Mouse (Mus musculus) cerebellum, adult 8-10 months (tissue): ENCODE measurements around the gene Itpkb.

ENCODE experiments used
- DNase-seq: peaks from one replicate; pipeline ENCODE4 v3.0.0; 2022

Gene Itpkb

DNA sequence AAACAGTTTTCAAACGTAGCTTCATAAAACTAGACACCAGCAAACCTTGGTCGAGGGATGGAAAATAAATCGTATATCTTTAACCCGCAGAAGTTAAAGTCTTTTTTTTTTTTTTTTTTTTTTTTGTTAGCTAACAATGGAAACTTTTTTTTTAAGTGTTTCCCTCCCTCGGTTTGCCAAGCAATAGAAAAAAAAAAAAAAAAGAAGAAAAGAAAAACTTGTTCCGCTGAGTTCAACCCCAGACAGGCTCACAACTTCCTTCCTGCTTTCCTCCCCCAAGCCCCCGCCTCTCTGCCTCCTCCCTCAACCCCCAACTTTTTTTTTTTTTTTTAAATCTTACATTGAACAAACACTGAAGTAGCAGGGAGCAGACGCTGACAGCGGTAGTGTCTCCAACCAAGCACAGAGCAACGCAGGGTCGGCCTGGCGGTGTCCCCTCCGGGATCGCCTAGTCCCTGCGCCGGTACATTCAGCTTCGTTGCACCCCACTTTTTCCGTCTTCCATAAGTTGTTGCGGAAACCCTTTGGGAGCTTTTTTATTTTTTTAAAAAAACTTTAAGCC, at the start of gene Itpkb:
Itpkb (plus strand) TSS at position 341 of the 562 bp plus-strand sequence.
- DNase-seq: no peak

DNA sequence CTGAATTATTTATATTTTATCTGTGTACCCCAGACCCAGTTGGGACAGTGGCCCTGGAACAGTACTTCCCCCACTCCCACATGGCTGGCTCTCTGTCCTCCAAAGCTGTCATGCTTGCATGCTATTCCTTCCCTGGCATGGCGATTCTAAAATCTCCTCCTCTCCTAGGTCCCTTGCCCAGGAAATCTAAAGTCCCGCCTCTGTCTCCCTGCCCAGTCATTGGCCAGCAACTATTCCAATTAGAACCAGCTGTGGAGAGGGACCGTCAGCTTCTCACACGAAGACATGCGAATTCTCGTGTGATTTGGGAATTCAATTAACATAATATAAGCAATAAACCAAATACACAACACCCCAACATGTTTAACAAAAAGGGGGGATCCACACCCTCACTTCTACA, 47.7 kb upstream of the Itpkb start:
- no peak for DNase-seq

DNA sequence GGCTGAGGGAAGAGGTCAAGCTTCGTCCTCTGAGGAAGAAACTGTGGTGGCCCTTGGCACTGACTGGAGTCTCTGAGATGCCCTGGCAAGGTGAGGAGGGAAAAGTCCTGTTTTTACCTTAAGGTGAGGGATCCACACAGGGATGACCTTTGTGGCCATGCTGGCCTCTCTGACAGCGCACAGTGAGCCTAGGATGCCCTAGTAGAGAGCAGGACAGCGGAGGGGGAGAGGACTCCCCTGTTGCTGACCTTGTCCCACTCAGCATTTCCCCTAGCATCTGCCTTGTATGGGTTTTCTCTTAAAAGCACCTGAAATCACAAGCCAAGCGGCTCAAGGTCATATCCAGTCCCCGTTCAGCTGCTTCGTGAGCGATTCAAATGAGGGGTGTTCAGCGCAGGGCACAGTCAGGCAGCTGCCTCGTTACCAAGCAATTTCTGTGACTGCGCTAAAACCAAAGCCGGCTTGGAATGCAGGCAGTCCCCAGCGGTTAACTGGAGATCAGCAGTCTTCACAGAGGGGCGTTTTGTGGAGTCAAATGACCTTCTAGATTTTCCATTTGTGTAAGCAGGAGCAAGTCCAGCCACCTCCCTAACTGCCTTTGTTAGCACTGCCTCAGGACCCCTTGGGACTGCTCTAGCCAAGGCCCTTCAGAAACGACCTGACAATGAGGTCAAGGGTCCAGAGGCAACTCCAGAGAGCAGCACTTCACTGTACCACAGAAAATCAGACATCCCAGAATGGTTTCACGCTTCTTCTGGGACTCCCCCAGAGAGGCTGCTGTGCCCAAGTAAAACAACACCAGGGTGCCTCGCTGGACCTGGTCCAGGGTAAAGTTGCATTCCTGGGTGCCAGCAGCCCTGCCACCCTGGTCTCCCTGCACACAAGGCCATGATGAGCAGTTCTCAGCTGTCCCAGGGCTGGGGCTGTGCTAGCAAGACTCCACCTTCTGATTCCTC, 46.2 kb upstream of the Itpkb start:
- no peak for DNase-seq

DNA sequence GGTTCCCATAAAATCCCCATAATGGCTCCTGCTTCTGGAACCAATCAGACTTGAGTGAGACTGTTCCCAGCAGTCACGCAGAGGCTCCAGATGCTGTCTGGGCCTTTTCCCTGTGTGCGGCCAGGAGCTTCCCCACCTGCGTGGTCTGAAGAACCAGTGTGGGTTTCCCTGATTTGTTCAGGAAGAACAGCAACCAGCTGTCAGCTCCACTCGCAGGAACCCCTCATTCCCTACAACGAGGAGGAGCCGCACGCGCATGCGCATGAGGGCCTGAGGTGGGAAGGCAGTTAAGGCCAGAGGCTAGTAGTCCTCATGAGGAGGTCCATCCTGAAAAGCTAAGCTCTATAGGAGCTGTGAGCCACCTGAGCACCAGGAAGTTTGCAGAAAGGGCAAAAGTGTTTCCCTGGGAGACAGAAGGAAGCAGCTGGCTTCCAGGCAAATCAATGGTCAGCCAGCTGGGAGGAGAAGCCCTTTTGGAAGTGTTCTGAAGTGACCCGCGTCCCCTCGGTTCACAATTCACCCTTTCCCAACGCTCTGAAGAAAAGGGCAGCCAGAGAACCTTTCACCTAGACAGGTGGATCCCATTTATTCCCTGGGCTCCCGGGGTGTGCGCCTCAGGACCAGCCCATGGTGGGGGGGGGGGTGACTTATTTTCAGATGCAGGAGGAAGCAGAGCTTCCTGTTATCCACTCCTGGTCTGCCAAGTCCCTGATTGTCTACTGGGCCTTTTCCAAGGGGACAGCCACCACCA, 44.0 kb upstream of the Itpkb start:
- no peak for DNase-seq

DNA sequence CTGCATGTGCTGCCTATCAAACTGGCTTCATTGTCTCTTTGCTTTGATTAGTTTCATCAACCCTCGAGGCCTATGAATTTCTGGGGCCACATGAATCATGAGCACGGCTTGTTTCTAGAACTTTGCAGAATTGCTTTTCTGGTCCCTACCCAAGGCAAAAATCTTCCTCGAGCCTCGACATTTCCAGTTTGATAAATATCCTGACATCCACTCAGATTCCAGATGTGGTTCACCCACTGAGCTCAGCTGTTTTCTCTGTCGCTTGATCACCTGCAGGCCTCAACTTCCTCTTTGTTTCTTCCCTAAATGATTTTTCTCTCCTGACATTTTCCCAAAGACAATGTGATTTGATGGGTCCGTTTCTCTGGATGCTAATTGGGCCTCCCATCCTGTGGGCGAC, 42.1 kb upstream of the Itpkb start:
- no peak for DNase-seq

DNA sequence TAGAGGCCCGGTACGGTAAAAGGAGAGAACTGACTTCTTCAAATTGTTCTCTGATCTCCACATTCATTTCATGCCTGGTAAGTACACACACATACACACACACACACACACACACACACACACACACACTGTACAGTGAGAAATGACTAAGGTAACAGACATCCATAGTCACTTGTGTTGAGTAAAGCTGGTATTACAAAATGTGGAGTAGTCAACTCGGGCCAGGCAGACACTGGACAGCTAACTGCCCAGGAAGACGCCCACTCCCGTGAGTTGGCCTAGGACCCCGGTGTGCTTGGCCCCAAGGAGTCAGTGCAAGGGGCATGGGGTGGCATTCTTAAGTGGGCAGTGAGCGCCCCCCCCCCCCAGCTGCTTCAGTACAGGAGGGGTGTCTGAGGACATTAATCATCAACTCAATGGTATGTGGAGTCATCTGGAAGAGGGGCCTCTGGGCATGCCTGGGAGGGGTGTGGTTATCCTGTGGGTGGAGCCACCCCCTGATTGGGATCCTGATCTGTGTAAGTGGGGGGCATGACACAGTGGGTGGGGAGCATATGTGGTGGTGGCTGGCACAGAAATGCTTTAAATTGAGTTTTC, 41.3 kb upstream of the Itpkb start:
- DNase-seq: no peak

DNA sequence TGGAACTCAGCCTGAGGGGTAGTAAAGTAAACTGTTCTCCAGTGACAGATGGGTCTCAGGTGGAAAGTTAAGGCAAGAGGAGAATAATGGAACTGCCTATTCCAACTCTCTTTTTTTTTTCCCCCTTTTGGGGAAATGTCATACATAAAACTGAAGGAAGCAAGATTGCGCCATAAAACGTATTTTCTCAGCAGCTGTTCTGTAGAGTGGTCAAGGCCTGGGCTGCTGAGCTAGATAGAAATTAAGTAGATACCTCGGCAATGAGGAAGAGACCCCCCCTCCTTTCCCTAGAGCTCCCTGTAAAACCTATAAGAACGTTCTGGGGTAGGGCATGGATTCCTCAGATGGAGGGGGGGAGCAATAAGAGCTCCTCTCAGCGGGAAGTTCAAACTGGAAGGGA, 40.5 kb upstream of the Itpkb start:
- no peak for DNase-seq

DNA sequence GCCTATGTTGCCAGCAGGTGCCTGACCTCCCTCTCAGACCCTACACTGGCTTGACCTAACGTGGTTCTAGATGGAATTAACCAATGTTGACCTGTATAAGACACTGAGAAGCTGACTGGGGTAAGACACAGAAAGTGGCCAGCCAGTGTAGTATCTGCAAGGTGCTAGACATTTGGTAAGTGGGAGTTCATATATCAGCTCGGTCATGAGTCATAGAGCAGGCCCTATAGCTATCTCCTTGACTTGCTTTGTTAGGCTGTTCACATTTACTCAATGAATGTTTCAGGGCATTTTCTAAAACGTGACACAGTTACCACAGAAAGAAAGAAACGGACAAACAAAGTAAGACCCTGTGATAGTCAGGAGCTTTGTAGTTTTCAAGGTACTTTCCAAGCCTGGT, 39.9 kb upstream of the Itpkb start:
- no peak for DNase-seq

DNA sequence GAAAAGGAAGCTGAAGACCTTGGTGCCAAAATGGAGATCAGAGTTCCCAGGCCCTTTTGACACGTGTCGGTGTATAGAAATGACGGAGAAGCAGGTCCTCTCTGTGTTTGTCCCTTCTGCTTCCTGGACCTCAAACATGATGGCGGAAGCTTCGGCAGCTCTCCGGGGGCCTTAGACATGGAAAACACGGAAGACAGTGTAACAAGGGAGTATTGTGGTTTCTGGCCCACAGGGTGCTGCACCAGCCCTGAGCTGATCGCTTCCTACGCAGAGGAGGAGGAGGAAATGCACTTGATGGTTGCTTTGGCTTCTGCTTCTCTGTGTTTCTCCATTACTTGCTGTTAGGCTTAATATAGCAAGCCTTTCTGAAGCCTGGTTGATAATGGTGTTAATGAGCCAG, 34.2 kb upstream of the Itpkb start:
- no peak for DNase-seq

DNA sequence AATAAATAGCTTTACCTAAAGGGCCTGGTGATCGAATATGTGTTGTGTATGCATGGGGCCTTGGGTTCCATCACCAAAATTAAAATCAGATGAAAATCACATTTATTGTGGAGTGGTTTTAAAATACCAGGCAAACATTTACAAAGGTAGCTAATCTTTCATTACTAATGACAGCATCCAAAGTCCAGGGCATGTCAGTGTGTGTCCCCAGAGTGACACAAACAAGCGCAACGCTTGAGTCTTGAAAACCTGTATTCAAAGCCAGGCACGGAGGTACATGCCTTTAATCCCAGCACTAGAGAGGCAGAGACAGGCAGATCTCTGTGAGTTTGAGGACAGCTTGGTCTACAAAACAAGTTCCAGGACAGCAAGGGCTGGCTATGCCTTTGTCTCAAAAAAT, 30.6 kb upstream of the Itpkb start:
- no peak for DNase-seq

DNA sequence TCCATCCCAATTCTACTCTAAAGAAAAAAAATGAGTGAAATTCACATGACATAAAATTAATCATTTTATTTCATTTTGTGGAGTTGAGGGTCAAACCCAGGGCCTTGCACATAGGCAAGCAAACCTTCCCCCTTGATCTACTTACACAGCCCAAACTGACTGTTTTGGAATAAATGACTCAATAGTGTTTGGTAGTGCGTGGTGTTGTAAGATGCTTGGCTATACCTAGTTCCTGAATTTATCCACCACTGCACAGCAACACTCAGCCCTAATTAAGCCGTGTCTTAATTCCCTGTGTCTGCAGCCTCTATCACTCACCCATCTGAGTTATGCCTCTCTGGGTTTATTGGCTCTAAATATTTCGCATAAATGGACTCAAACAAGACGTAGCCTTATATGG, 30.0 kb upstream of the Itpkb start:
- no peak for DNase-seq

DNA sequence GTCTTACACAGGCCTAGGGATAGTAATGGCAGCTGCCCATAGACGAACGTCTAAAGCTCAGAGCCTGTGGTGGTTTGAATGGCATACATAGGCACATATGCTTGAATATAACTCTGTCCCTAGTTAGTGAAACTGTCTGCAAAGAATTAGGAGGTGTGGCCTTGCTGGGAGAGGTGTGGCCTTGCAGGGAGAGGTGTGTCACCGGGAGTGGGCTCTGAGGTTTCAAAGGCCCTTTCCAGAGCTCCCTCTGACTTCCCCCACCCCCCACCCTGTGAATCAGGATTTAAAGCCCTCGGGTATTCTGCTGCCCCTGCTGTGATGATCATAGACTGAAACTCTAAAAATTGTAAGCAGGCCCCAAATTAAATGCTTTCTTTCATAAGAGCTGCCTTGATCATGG, 29.3 kb upstream of the Itpkb start:
- DNase-seq: no peak

DNA sequence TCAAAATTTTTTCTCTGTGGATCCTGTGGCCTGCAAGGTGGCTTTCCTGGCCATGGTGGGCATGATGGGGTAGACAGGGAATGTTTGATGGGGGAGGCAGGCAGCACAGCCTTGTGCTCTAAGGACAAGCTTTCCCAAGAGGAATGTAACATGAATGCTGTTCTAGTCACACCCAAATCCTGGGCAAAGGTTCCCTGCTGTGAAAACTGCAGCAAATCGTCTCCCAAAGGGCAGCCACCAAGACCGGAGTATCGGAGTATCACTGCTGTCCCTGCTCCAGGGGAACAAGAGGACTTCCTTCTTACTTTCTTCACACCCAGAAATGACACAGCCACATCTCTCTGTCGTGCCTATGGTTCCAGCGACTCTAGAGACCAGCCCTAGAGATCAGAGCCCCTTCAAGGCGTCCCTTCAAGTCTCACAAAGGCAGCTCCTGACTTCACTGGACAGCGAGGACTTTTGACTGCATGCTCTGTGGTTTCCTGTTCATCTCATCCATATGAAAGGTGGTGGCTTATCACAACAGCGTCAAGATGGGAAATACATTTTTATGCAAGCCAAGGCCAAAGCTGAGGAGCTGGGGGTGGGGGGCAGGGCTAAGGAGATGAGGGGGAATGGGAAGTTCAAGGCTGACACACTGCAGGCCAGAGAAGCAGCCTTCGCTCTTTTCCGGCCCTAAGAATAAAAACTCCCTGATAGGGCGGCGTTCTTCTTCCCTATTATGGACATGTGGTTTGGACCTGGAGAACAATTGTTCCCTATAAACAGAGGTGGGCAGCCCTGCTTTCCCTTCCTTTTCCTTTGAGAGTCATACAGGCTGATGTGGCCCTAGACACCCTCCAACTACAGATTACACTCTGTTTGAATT, 27.8 kb upstream of the Itpkb start:
- DNase-seq: no peak

DNA sequence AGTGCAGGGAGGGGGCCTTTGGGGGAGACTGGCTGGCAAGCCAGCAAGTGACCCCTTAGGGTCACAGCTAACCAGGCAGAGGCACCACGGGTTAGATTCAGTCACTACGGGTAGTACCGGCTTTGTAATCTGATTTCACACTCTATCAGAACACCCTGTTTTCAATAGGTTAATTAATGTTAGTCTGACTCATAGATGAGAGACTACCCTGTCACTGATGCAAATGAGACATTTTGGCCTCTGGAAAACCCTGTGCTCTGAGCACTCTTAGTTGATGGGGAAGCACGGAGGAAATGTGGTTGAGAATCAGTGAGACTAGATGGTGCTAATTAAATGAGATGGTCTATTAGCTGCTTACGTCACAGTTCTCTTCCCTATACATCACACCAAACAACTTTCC, 26.7 kb upstream of the Itpkb start:
- no peak for DNase-seq

DNA sequence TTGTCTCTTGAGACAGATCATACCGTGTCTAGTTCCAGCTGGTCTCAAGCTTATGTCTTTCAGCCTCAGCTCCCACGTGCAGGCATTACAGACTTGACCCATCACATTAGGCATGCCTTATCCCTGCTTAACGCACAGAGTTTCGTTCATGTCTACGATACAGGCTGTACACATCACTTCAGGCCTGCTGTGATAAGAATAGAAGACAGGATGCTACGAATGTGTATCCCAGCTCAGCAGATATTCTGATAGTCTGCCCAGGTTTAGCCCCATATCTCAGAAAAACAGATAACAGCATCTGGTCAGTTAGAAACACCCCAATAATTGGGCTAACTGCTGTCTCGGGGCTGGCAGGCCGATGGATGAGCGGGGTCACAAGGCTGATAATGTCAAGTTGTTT, 23.4 kb upstream of the Itpkb start:
- DNase-seq: no peak

DNA sequence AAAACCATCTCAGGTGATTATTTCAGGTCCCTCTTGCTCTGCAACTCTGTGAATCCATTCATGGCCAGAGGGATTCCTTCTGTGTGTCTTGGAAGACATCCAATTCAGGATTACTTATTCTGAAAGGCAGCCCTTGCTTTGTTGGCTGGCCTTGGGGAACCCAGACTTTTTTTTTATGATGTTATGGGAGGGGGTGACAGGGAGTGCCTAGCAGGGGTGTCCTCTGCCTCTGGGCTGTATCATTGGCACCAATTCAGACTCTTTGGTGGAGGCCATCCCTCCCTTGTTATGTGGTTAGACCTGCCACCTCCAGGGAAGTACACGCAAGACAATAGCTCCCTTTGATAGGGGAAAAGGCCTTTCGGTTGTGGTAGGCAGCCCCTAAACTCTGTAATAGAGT, 22.6 kb upstream of the Itpkb start:
- no peak for DNase-seq

DNA sequence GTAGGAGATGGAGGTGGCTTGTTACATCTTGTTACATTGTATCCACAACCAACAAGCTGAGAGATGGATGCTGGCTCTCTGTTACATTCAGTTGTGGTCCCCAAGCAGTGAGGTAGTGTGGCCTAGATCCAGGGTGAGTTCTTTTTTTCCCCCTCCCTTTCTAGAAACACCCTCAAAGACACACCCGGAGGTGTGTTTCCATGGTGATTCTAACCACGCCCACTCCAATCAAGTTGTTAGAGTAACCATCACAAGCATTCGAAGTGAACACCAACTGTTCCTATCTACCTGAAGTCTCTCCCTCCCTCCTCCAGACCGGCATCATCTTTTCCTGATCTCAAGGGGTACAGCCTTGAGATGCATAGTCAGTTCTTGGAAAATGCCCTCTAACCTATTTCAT, 21.4 kb upstream of the Itpkb start:
- DNase-seq: no peak

DNA sequence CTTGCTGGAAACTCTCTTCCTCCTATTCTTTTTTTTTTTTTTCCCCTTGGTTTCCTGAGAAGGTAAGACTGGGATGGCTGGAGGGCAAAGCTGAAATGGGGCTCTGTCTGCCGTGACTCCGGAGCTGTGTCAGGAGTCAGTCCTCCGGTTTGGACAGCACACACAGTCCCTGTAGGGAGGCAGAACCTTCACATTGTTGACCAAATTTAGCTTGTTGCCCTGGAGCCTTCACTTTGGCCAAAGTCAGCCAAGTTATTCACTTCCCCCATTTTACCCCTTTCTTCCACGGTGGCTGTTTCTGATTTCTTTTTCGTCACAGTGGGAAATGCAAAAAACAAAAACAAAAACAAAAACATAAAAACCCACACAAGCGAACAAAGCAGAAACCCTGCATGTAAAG, 18.0 kb upstream of the Itpkb start:
- DNase-seq: no peak

DNA sequence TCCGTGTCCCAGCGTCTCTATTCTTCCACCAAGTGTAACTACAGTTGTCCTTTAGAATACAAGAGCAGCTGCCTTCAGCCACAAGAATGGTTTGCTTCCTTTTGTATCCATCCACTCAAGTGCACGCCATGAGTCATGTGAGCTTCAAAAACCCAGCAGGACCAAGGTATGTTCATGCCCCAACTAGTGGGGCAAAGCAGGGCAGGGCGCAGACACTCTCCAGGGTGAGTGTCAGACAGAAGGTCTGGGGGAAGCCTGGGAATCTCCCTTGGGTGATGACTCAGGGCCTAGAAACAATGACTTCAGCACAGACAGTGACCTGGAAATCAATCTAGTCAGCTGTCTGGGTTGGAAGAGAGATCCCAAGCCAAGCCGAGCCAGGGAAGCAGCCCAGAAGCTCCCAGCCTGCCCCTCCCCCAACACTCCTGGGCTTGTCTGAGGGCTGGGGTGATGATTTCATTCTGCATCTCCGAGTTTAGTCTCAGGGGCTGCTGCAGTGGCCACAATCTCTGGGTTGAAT, 17.4 kb upstream of the Itpkb start:
- DNase-seq: peak; percentile 52

DNA sequence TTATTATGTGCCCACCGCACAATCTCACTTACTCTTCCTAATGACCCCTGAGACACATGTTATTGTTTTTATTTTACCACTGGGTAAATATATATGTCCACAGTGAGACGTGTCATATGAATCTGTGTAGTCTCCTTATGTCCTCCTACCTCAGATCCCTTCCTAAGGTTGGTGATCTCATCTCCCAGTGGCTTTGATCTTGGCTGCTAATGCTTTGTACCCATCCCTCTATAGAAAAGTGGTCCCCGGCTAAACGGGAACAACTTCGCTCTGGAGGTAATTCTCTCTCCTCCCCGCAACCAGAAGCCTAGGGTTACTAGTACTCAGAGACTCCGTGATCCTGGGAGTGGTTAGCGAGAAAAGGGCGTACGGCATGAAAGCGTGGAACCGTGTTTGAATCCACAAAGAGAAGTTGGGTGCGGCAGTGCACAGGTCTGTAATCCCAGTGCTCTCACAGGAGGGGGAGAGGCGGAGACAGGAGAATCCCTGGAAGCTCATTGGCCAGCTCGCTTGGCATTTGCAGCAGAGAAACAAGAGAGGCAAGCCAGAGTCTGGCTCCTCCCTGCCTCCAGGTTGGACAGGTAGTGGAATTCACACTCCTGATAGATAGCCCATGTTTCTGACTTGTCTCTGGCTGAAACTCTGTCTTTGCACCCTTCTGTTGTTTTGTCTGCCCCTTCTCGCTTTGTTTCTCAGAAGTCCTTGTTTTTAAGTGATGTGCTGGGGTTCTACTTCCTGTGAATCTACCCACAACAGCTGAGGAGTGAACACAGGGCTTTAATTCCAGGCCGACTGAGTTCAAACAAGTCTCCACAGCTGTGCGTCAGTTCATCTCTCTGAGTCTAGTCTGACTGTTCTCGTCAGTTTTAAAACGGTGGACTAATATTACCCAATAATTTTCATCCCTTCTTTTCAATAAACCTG, 16.5 kb upstream of the Itpkb start:
- peak; percentile 47 for DNase-seq

DNA sequence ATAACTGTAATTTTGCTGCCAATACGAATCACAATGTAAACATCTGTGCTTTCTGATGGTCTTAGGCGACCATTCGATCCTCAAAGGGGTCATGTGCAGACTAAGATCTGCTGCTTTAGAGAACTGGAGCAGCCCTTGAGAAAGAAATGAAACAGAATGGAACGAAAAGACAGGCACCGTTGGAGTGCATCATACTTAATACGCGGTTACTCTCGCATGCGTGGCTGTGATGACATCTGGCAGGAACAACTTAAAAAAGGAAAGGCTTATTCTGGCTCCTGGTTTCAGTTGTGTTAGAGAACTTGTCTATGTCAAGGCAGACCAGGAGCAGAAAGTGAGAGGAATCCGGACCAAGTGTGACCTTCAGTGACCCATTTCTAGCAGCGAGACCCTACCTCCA, 15.6 kb upstream of the Itpkb start:
- no peak for DNase-seq
